Mouse (Mus musculus) neural tube, embryonic 14.5 days (tissue): ENCODE measurements around the gene Retnla. TPM values are rescaled to one million over a fixed set of nuclear protein-coding genes. Genes with fewer than 3 reads are reported as not detected.
"Not testable (repeated sequence)": the region's sequence is repeated elsewhere in the genome, so short reads cannot be mapped to it uniquely, and the experiment has no call there.

Experiments
- ATAC-seq: fragments of 200-750 bp; cut with Nextera tagmentation; 2 replicates; pipeline ENCODE4 v1.8.0; 2017; ENCODE audit warnings: low read depth, mild to moderate bottlenecking, moderate TSS enrichment, moderate library complexity
- H3K27ac ChIP-seq: fragments of 300-500 bp; sonication (generic); 2 replicates; pipeline ENCODE4 v1.5.1; 2014; ENCODE audit warnings: low read depth, mild to moderate bottlenecking, control low read depth, low read length, moderate library complexity, mixed read lengths
- H3K27me3 ChIP-seq: fragments of 300-500 bp; sonication (generic); 2 replicates; pipeline ENCODE4 v1.6.1; 2014; ENCODE audit warnings: low read length; ENCODE audit not compliant: control insufficient read depth, insufficient read depth
- H3K36me3 ChIP-seq: fragments of 300-500 bp; sonication (generic); 2 replicates; pipeline ENCODE4 v1.6.1; 2014; ENCODE audit warnings: low read length, mixed read lengths; ENCODE audit not compliant: control insufficient read depth, insufficient read depth
- H3K4me1 ChIP-seq: fragments of 300-500 bp; sonication (generic); 2 replicates; pipeline ENCODE4 v1.6.1; 2014; ENCODE audit warnings: low read length; ENCODE audit not compliant: control insufficient read depth, insufficient read depth
- H3K4me2 ChIP-seq: fragments of 300-500 bp; sonication (generic); 2 replicates; pipeline ENCODE4 v1.6.1; 2014; ENCODE audit warnings: mild to moderate bottlenecking, low read depth, low read length, control low read depth
- H3K4me3 ChIP-seq: fragments of 300-500 bp; sonication (generic); 2 replicates; pipeline ENCODE4 v1.5.1; 2014; ENCODE audit warnings: low read depth, low read length, control low read depth, mixed read lengths
- H3K9ac ChIP-seq: fragments of 300-500 bp; sonication (generic); replicated peaks from 2 replicates; pipeline ENCODE4 v1.6.1; 2014; ENCODE audit warnings: low read depth, mild to moderate bottlenecking, control low read depth, low read length, mixed read lengths
- H3K9me3 ChIP-seq: fragments of 300-500 bp; sonication (generic); 2 replicates; pipeline ENCODE4 v1.6.1; 2016; ENCODE audit warnings: low read length; ENCODE audit not compliant: control insufficient read depth
- WGBS: fragments of 180-500 bp; shearing (Covaris S2); extraction: QIAGEN DNeasy Blood & Tissue Kit; methylation state at CpG from one replicate; pipeline ENCODE4 v1.1.7; 2014; 5-methylcytosine and 5-hydroxymethylcytosine counted together
- polyA plus RNA-seq: library from polyadenylated mRNA; unstranded; fragments of >200 nt; fragmentation: Nextera tagmentation; extraction: Ambion mirVana; gene quantifications from 2 replicates; pipeline ENCODE4 v1.2.1, GENCODE M21; 2014

Retnla gene
- polyA plus RNA-seq, 1 experiment from 2014 or later = not detected

- Histone ChIP-seq H3K4me1 (no peaks in the 10 kb centered on the region), H3K27ac (no peak overlapping the region), H3K4me2 (no peak overlapping the region), H3K4me3 (no peak overlapping the region), H3K36me3 (no peaks in the 10 kb centered on the region), H3K9me3 (no peaks in the 10 kb centered on the region), H3K9ac (no peak overlapping the region), H3K27me3 (no peaks in the 10 kb centered on the region)
- ATAC-seq = no peak
- WGBS = 95% methylated on average over 6 of the region's 6 CpGs
These were observed 23.8 kb upstream of the Retnla start for GRCm38 (mm10) chr16:48818524-48818923.

GRCm38 (mm10) chr16:48826474-48826873 lies 15.9 kb upstream of the Retnla start:
- ATAC-seq = no peak
- 86% methylated on average over 3 of the region's 3 CpGs for WGBS

GRCm38 (mm10) chr16:48827625-48828024 lies 14.7 kb upstream of the Retnla start:
- Histone ChIP-seq H3K4me1 (no peaks in the 10 kb centered on the region), H3K9ac (no peak overlapping the region), H3K9me3 (no peaks in the 10 kb centered on the region), H3K27me3 (no peaks in the 10 kb centered on the region), H3K4me2 (no peak overlapping the region), H3K27ac (no peak overlapping the region), H3K4me3 (no peak overlapping the region), H3K36me3 (no peaks in the 10 kb centered on the region)
- no peak for ATAC-seq
- WGBS = 61% methylated on average over 1 of the region's 1 CpGs

More at GRCm38 (mm10) chr16:48826474-48826873, 15.9 kb upstream of the Retnla start:
- H3K4me1 ChIP-seq = no peaks in the 10 kb centered on the region
- H3K9ac ChIP-seq = no peak overlapping the region
- no peaks in the 10 kb centered on the region for H3K27me3 ChIP-seq
- H3K4me2 ChIP-seq = no peak overlapping the region
- H3K4me3 ChIP-seq = no peak overlapping the region
- no peaks in the 10 kb centered on the region for H3K36me3 ChIP-seq
- H3K9me3 ChIP-seq = no peaks in the 10 kb centered on the region
- H3K27ac ChIP-seq = no peak overlapping the region

- H3K9me3 ChIP-seq = no peaks in the 10 kb centered on the region
- no peaks in the 10 kb centered on the region for H3K4me1 ChIP-seq
- no peak overlapping the region for H3K27ac ChIP-seq
- 90% methylated on average over 4 of the region's 4 CpGs for WGBS
- no peak overlapping the region for H3K4me2 ChIP-seq
- H3K36me3 ChIP-seq = no peaks in the 10 kb centered on the region
- no peak for ATAC-seq
- H3K4me3 ChIP-seq = no peak overlapping the region
- H3K27me3 ChIP-seq = no peaks in the 10 kb centered on the region
- no peak overlapping the region for H3K9ac ChIP-seq
These were observed 13.3 kb upstream of the Retnla start for GRCm38 (mm10) chr16:48829060-48829459.

- H3K9me3 ChIP-seq = no peaks in the 10 kb centered on the region
- H3K36me3 ChIP-seq = no peaks in the 10 kb centered on the region
- WGBS = 90% methylated on average over 7 of the region's 8 CpGs
- H3K4me3 ChIP-seq = no peak overlapping the region
- no peak overlapping the region for H3K9ac ChIP-seq
- H3K4me1 ChIP-seq = no peaks in the 10 kb centered on the region
- no peaks in the 10 kb centered on the region for H3K27me3 ChIP-seq
- ATAC-seq = no peak
- H3K4me2 ChIP-seq = no peak overlapping the region
- H3K27ac ChIP-seq = no peak overlapping the region
These were observed 10.3 kb upstream of the Retnla start for GRCm38 (mm10) chr16:48832055-48832454.

- H3K9ac ChIP-seq, H3K4me1 ChIP-seq, ATAC-seq, H3K36me3 ChIP-seq, H3K4me3 ChIP-seq, H3K27ac ChIP-seq, H3K4me2 ChIP-seq, H3K9me3 ChIP-seq, H3K27me3 ChIP-seq: not testable (repeated sequence)
- WGBS = 70% methylated on average over 1 of the region's 1 CpGs
These were observed 8.7 kb upstream of the Retnla start for GRCm38 (mm10) chr16:48833626-48834025.

GRCm38 (mm10) chr16:48843671-48844386 lies 1.5 kb downstream of the Retnla start:
- Histone ChIP-seq H3K27ac (no peak overlapping the region), H3K4me2 (no peak overlapping the region), H3K4me3 (no peak overlapping the region), H3K27me3 (no peaks in the 10 kb centered on the region), H3K9me3 (no peaks in the 10 kb centered on the region), H3K9ac (no peak overlapping the region), H3K36me3 (no peaks in the 10 kb centered on the region), H3K4me1 (no peaks in the 10 kb centered on the region)
- WGBS = 92% methylated on average over 4 of the region's 4 CpGs
- ATAC-seq = no peak

GRCm38 (mm10) chr16:48865004-48865403 lies 22.7 kb downstream of the Retnla start:
- not testable (repeated sequence) for H3K9ac ChIP-seq, H3K27me3 ChIP-seq, ATAC-seq, H3K36me3 ChIP-seq, H3K4me2 ChIP-seq, H3K9me3 ChIP-seq, H3K4me3 ChIP-seq, H3K4me1 ChIP-seq, H3K27ac ChIP-seq
- 95% methylated on average over 1 of the region's 1 CpGs for WGBS

GRCm38 (mm10) chr16:48867690-48868089 lies 25.3 kb downstream of the Retnla start:
- Histone ChIP-seq H3K4me2 (no peak overlapping the region), H3K27ac (no peak overlapping the region), H3K9ac (no peak overlapping the region), H3K27me3 (no peaks in the 10 kb centered on the region), H3K36me3 (no peaks in the 10 kb centered on the region), H3K4me1 (no peaks in the 10 kb centered on the region), H3K4me3 (no peak overlapping the region), H3K9me3 (no peaks in the 10 kb centered on the region)
- 55% methylated on average over 2 of the region's 2 CpGs for WGBS
- ATAC-seq = no peak
